Mouse (Mus musculus): ENCODE data around the gene Cttn.

DNA sequence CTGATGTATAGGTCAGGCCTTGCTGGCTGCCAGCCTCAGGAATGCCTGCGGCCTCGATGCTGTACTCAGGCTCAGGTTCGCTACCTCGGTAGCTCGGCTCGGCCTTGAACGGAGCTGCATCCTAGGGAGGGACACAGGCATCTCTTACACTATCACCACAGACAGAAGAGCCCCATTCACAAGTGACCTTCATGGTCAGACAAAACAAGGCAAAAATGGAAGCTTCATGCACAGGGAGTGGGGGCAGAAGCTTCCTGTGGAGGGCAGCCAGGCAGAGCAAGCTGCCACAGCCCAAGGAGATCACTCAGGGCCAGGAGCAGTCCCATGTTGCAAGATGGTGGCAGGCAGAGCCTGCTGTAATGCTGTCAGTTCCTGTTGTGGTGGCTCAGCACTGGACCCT lies 32.0 kb downstream of the Cttn start:
- no peak for TF ChIP-seq CEBPB (IDR thresholded peaks at IDR 0.05; ENCODE audit: low read depth)
- TF ChIP-seq MYOG (IDR thresholded peaks at IDR 0.05; ENCODE audit: control insufficient read depth, extremely low read depth, insufficient read length), result no peak
- no peak for TF ChIP-seq CTCF (IDR thresholded peaks at IDR 0.05; ENCODE audit: control insufficient read depth, insufficient read depth, insufficient read length)
- no peak for TF ChIP-seq MAX (IDR thresholded peaks at IDR 0.05)
- TF ChIP-seq USF1 (IDR thresholded peaks at IDR 0.05; ENCODE audit: low read depth), result no peak
- no peak for TF ChIP-seq MYOD1 (IDR thresholded peaks at IDR 0.05; ENCODE audit: control insufficient read depth, insufficient read length, low read depth)
- TF ChIP-seq FOSL1 (IDR thresholded peaks at IDR 0.05; ENCODE audit: insufficient read depth, low read length, poor library complexity, severe bottlenecking), result no peak

All from C2C12 (cell line).